Mouse (Mus musculus): ENCODE results near the gene Pttg1.

Gene Pttg1

DNA sequence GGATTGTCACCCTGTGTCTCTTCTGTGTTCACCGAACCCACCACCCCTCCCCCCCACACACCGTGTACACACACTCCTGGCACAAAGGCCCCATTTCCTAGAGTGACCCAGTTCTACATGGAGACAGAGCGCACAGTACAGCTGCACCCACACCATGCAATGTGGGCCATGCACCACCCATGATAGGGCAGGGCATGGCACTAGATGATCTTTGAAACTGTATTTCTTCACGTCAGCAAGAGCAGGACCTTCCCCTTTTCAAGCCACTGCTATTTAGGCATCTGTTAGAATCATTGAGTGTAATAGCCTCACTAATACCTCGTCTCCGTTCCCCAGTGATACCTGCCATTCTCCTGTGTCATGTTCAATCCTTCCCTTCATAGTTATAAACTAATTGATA is 51.1 kb downstream of the Pttg1 start:
- DNase-seq (ENCODE audit: low spot score), result no peak

GRCm38 (mm10) chr11:43373367-43373766 is 52.7 kb downstream of the Pttg1 start:
- no peak for DNase-seq (ENCODE audit: low spot score)

DNA sequence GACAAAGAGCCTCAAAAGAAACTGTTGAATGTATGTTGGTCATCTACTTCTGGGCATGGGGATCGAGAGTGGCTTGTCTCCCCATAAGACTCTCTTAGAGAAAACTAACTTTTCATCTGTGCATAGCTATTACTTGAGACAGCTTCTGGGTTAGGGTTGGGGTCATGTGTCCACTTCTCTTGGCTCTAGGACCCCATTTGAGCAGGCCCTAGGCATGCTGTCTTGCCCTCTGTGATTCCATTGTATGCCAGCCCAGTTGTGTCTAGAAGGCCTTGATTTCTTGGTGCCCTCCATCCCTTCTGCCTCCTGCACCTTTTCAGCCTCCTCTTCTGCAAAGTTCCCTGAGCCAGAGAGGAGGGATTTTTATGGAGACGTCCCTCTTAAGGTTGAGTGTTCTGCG is 54.2 kb downstream of the Pttg1 start:
- no peak for DNase-seq (ENCODE audit: low spot score)
